Mouse (Mus musculus) liver, embryonic 15.5 days (tissue): Measurements from ENCODE around the gene Ccl27a. TPM values are rescaled to one million over a fixed set of nuclear protein-coding genes. Genes with fewer than 3 reads are reported as not detected.
A peak's percentile ranks its signal among the peaks of the same experiment; 100 is the strongest.

Experiments
- ATAC-seq: fragments of 200-750 bp; cut with Nextera tagmentation; 2 replicates; pipeline ENCODE4 v1.8.0; 2017; ENCODE audit warnings: moderate number of reproducible peaks, mild to moderate bottlenecking, moderate library complexity; ENCODE audit not compliant: insufficient read depth
- H3K27ac ChIP-seq: fragments of 300-500 bp; sonication (generic); replicated peaks from 2 replicates; pipeline ENCODE4 v1.5.1; 2015; ENCODE audit warnings: mild to moderate bottlenecking, inconsistent platforms
- H3K27me3 ChIP-seq: fragments of 300-500 bp; sonication (generic); 2 replicates; pipeline ENCODE4 v1.6.1; 2015; ENCODE audit warnings: mild to moderate bottlenecking, inconsistent platforms
- H3K36me3 ChIP-seq: fragments of 300-500 bp; sonication (generic); replicated peaks from 2 replicates; pipeline ENCODE4 v1.6.1; 2015; ENCODE audit warnings: moderate library complexity, mild to moderate bottlenecking, inconsistent platforms
- H3K4me1 ChIP-seq: fragments of 300-500 bp; sonication (generic); replicated peaks from 2 replicates; pipeline ENCODE4 v1.6.1; 2015; ENCODE audit warnings: inconsistent platforms
- H3K4me2 ChIP-seq: fragments of 300-500 bp; sonication (generic); 2 replicates; pipeline ENCODE4 v1.6.1; 2015; ENCODE audit warnings: moderate library complexity, mild to moderate bottlenecking, inconsistent platforms
- H3K4me3 ChIP-seq: fragments of 300-500 bp; sonication (generic); replicated peaks from 2 replicates; pipeline ENCODE4 v1.5.1; 2015; ENCODE audit warnings: mild to moderate bottlenecking, inconsistent platforms
- H3K9ac ChIP-seq: fragments of 300-500 bp; sonication (generic); 2 replicates; pipeline ENCODE4 v1.6.1; 2015; ENCODE audit warnings: moderate library complexity, mild to moderate bottlenecking, inconsistent platforms
- H3K9me3 ChIP-seq: fragments of 300-500 bp; sonication (generic); replicated peaks from 2 replicates; pipeline ENCODE4 v1.6.1; 2016; ENCODE audit warnings: inconsistent platforms
- WGBS: fragments of 180-500 bp; shearing (Covaris S2); methylation state at CpG from one replicate; pipeline ENCODE4 v1.1.7; 2015; ENCODE audit warnings: mixed read lengths; ENCODE audit not compliant: insufficient replicate concordance; 5-methylcytosine and 5-hydroxymethylcytosine counted together
- polyA plus RNA-seq: library from polyadenylated mRNA; unstranded; fragments of >200 nt; fragmentation: Nextera tagmentation; extraction: Ambion mirVana; gene quantifications from 2 replicates; pipeline ENCODE4 v1.2.1, GENCODE M21; 2015

The Ccl27a gene
- polyA plus RNA-seq, 1 experiment from 2014 or later = 7.3 TPM

- no peak overlapping the region for H3K4me3 ChIP-seq
- peaks cover 26% of the 10 kb centered on the region for H3K4me1 ChIP-seq
- ATAC-seq = no peak
- no peak overlapping the region for H3K4me2 ChIP-seq
- H3K27ac ChIP-seq = no peak overlapping the region
- no peaks in the 10 kb centered on the region for H3K36me3 ChIP-seq
- no peaks in the 10 kb centered on the region for H3K9me3 ChIP-seq
- no peak overlapping the region for H3K9ac ChIP-seq
- 14% methylated on average over 20 of the region's 20 CpGs for WGBS
- peaks cover 85% of the 10 kb centered on the region for H3K27me3 ChIP-seq
Observed at GRCm38 (mm10) chr4:41726826-41727621, 47.0 kb downstream of the Ccl27a start.

GRCm38 (mm10) chr4:41722918-41723351, 51.1 kb downstream of the Ccl27a start, which contains the start of gene Dctn3:
Dctn3 (minus strand) TSS chr4:41723170.
- ATAC-seq = peak; percentile 90
- Histone ChIP-seq H3K27me3 (peaks cover 47% of the 10 kb centered on the region), H3K4me1 (peaks cover 24% of the 10 kb centered on the region), H3K4me2 (peak within 1 kb of the TSS; percentile 79), H3K4me3 (peak within 1 kb of the TSS; percentile 90), H3K9me3 (no peaks in the 10 kb centered on the region), H3K9ac (peak within 1 kb of the TSS; percentile 84), H3K27ac (0 out of 2 replicates have a peak within 1 kb of the TSS, but pooled peaks have one; percentile 49), H3K36me3 (peaks cover 22% of the 10 kb centered on the region)
- WGBS = under 1% methylated on average over 27 of the region's 27 CpGs

Other genes starting within 250 kb of the Ccl27a start
- 0.48 and 0.88 TPM in 2 replicates for gene Fam219a, start 204.7 kb downstream of the Ccl27a start, polyA plus RNA-seq
- 4.0 and 4.8 TPM in 2 replicates for gene Dnaic1, start 204.5 kb downstream of the Ccl27a start, polyA plus RNA-seq
- 2.3 and 3.3 TPM in 2 replicates for gene Enho, start 133.9 kb downstream of the Ccl27a start, polyA plus RNA-seq
- gene Cntfr, start 77.2 kb downstream of the Ccl27a start, polyA plus RNA-seq = 0.25 and 0.31 TPM in 2 replicates
- gene Il11ra1, start 74.3 kb downstream of the Ccl27a start, polyA plus RNA-seq = 36.0 and 43.2 TPM in 2 replicates
- gene Rpp25l, start 60.7 kb downstream of the Ccl27a start, polyA plus RNA-seq = 29.8 and 31.9 TPM in 2 replicates
- 64.1 and 67.2 TPM in 2 replicates for gene Dctn3, start 51.1 kb downstream of the Ccl27a start, polyA plus RNA-seq
- gene Arid3c, start 43.1 kb downstream of the Ccl27a start, polyA plus RNA-seq = not detected in 2 replicates
- gene Galt, start 19.0 kb downstream of the Ccl27a start, polyA plus RNA-seq = 29.9 and 36.0 TPM in 2 replicates
- 47.3 and 59.1 TPM in 2 replicates for gene Sigmar1, start 18.1 kb downstream of the Ccl27a start, polyA plus RNA-seq
- not detected in 2 replicates for gene Gm21541, start 129.4 kb upstream of the Ccl27a start, polyA plus RNA-seq
- 0.21 and 0.37 TPM in 2 replicates for gene Gm20878, start 167.3 kb upstream of the Ccl27a start, polyA plus RNA-seq
- not detected in 2 replicates for gene Fam205a4, start 191.8 kb upstream of the Ccl27a start, polyA plus RNA-seq